Mouse (Mus musculus): ENCODE data around the gene Cchcr1.

Gene Cchcr1

GRCm38 (mm10) chr17:35554761-35555397 lies 38.0 kb downstream of the Cchcr1 start:
- DNase-seq (ENCODE audit: low spot score in 2 of 2), result no peak

- no peak for DNase-seq (ENCODE audit: low spot score in 2 of 2)
These were observed 39.4 kb downstream of the Cchcr1 start for GRCm38 (mm10) chr17:35556186-35556765.

- DNase-seq (ENCODE audit: low spot score in 2 of 2), result peak in 1 of 2 experiments; percentile 48
These were observed 39.9 kb downstream of the Cchcr1 start for GRCm38 (mm10) chr17:35556812-35557211.

GRCm38 (mm10) chr17:35557351-35557750 lies 40.5 kb downstream of the Cchcr1 start:
- no peak for DNase-seq (ENCODE audit: low spot score in 2 of 2)

- no peak for DNase-seq (ENCODE audit: low spot score in 2 of 2)
These were observed 41.3 kb downstream of the Cchcr1 start for GRCm38 (mm10) chr17:35558216-35558615.

- no peak for DNase-seq (ENCODE audit: low spot score in 2 of 2)
These were observed 50.2 kb downstream of the Cchcr1 start, which contains the start of gene 2300002M23Rik for GRCm38 (mm10) chr17:35567150-35567549. Gene 2300002M23Rik, plus strand, starts transcription at chr17:35567450.

- no peak for DNase-seq (ENCODE audit: low spot score in 2 of 2)
These were observed 50.9 kb downstream of the Cchcr1 start for GRCm38 (mm10) chr17:35567767-35568166.

- no peak for DNase-seq (ENCODE audit: low spot score in 2 of 2)
These were observed 52.4 kb downstream of the Cchcr1 start for GRCm38 (mm10) chr17:35569091-35569944.

- DNase-seq (ENCODE audit: low spot score in 2 of 2), result no peak
These were observed 53.9 kb downstream of the Cchcr1 start for GRCm38 (mm10) chr17:35570836-35571235.

- DNase-seq (ENCODE audit: low spot score in 2 of 2), result no peak
These were observed 54.6 kb downstream of the Cchcr1 start for GRCm38 (mm10) chr17:35571477-35571876.

- DNase-seq (ENCODE audit: low spot score in 2 of 2), result peak; percentile 80 to 84
These were observed 61.3 kb downstream of the Cchcr1 start for GRCm38 (mm10) chr17:35578211-35578610.

Measured in natural killer cell, adult 2 months (primary cell).